In the genomic region with DNA sequence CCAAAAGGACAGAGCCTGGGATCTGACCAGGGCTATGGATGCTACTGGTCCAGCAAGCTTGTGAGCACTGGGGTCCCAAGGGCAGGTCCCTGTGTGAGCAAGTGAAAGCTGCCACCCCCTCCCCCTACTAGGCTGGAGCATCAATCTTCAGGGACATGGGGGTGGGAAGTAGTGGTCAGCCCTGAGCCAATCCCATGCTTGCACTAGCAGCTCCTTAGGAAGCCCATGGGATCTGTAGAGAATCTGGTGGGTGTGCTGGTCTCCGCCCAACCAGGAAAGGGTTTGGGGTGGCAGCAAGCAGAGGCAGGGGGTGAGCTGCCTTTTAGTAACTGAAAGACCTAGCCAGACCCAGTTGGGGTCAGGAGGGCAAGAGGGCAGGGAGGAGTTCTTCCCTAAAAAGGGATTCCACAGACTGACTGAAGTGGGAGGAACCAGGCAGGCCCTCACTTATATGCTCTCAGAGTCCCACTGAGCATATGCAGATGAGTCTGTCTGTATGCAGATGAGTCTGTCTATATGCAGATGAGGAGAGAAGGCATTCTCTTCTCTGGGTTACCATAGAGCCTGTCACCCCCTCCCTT, we compare ENCODE assay signal across 10 mouse cellular contexts. TPM values are rescaled to one million over a fixed set of nuclear protein-coding genes. Genes with fewer than 3 reads are reported as not detected.
DNase-seq lines count a peak whose midpoint lies in the region; ATAC-seq lines count a peak whose summit lies in the region.
"Had no signal": no experiment of that assay in that cellular context is flagged by ENCODE, and none has a peak within 500 bp of the region (broad histone marks: within the 10 kb centered on the region; RNA-seq: fewer than 3 reads in every experiment).

No protein-coding gene starts in this region.

- WGBS in hindbrain, embryonic 10.5 days = 14% methylated on average over 1 of the region's 1 CpGs
- WGBS in neural tube, embryonic 12.5 days = 19% methylated on average over 1 of the region's 1 CpGs
- WGBS in kidney, embryonic 16.5 days = 36% methylated on average over 1 of the region's 1 CpGs

- H3K4me2 ChIP-seq in neural tube, embryonic 12.5 days (replicated peaks) = peak overlapping the region; percentile 38
- H3K4me2 ChIP-seq in kidney, embryonic 16.5 days (replicated peaks; ENCODE audit: low read depth, low read length) = no peak overlapping the region
- H3K4me2 ChIP-seq: embryonic facial prominence, embryonic 15.5 days; heart, embryonic 13.5 days had no signal

- H3K4me1 ChIP-seq in hindbrain, embryonic 10.5 days (replicated peaks) = peaks cover 90% of the 10 kb centered on the region
- peaks cover 88% of the 10 kb centered on the region for H3K4me1 ChIP-seq in neural tube, embryonic 12.5 days
- H3K4me1 ChIP-seq in kidney, embryonic 16.5 days (ENCODE audit: insufficient read depth, low read length) = peaks cover 29% of the 10 kb centered on the region
- H3K4me1 ChIP-seq: embryonic facial prominence, embryonic 15.5 days; heart, embryonic 13.5 days had no signal

- peak overlapping the region; percentile 27; the same call in 1 of the 2 replicates for H3K4me3 ChIP-seq in hindbrain, embryonic 10.5 days
- 0 out of 2 replicates have a peak overlapping the region, but pooled peaks have one; percentile 3 for H3K4me3 ChIP-seq in neural tube, embryonic 12.5 days
- H3K4me3 ChIP-seq in kidney, embryonic 16.5 days (ENCODE audit: low read length) = no peak overlapping the region
- H3K4me3 ChIP-seq: embryonic facial prominence, embryonic 15.5 days; heart, embryonic 13.5 days had no signal

- peak; percentile 81 for ATAC-seq in neural tube, embryonic 12.5 days (ENCODE audit: low FRiP score, low read depth)
- ATAC-seq in kidney, embryonic 16.5 days (ENCODE audit: low FRiP score, low TSS enrichment) = no peak

- DNase-seq in layer of hippocampus, postnatal 25 days (ENCODE audit: extremely low spot score in 1 of 2, low spot score in 1 of 2) = peak; percentile 28 to 35
- DNase-seq in layer of hippocampus, adult 8-10 months (ENCODE audit: low spot score in 2 of 2) = no peak
- DNase-seq in cerebellum, adult 9-11 months = peak; percentile 50
- DNase-seq in hindbrain, embryonic 10.5 days (ENCODE audit: low spot score) = peak; percentile 53
- no peak for DNase-seq in testis, postnatal 14 days (ENCODE audit: low spot score)
- DNase-seq: kidney, adult 18-20 months had no signal

- no peaks in the 10 kb centered on the region for H3K9me3 ChIP-seq in hindbrain, embryonic 10.5 days
- no peaks in the 10 kb centered on the region for H3K9me3 ChIP-seq in neural tube, embryonic 12.5 days
- no peaks in the 10 kb centered on the region for H3K9me3 ChIP-seq in kidney, embryonic 16.5 days (ENCODE audit: low read length)
- H3K9me3 ChIP-seq: embryonic facial prominence, embryonic 15.5 days; heart, embryonic 13.5 days had no signal

- H3K9ac ChIP-seq in neural tube, embryonic 12.5 days = 0 out of 2 replicates have a peak overlapping the region, but pooled peaks have one; percentile 44
- H3K9ac ChIP-seq in kidney, embryonic 16.5 days (replicated peaks; ENCODE audit: low read length) = no peak overlapping the region
- H3K9ac ChIP-seq: embryonic facial prominence, embryonic 15.5 days; heart, embryonic 13.5 days had no signal

- peaks cover 6% of the 10 kb centered on the region; the same call in 1 of the 2 replicates for H3K36me3 ChIP-seq in hindbrain, embryonic 10.5 days
- H3K36me3 ChIP-seq in neural tube, embryonic 12.5 days = peaks cover 28% of the 10 kb centered on the region
- H3K36me3 ChIP-seq in kidney, embryonic 16.5 days (ENCODE audit: insufficient read depth, low read length) = no peaks in the 10 kb centered on the region
- H3K36me3 ChIP-seq: embryonic facial prominence, embryonic 15.5 days; heart, embryonic 13.5 days had no signal

- peaks cover 98% of the 10 kb centered on the region for H3K27me3 ChIP-seq in hindbrain, embryonic 10.5 days (ENCODE audit: insufficient read depth, poor library complexity, severe bottlenecking)
- no peaks in the 10 kb centered on the region for H3K27me3 ChIP-seq in neural tube, embryonic 12.5 days (replicated peaks)
- H3K27me3 ChIP-seq in kidney, embryonic 16.5 days (ENCODE audit: insufficient read depth, low read length) = peaks cover 18% of the 10 kb centered on the region

- peak overlapping the region; percentile 82 for H3K27ac ChIP-seq in hindbrain, embryonic 10.5 days
- H3K27ac ChIP-seq in neural tube, embryonic 12.5 days = peak overlapping the region; percentile 96
- no peak overlapping the region for H3K27ac ChIP-seq in kidney, embryonic 16.5 days (ENCODE audit: low read length)
- H3K27ac ChIP-seq: embryonic facial prominence, embryonic 15.5 days; heart, embryonic 13.5 days had no signal

RNA-seq across cellular contexts. Expression of a gene that starts 23.4 kb away (rescaled TPM):
- total RNA-seq in layer of hippocampus, postnatal 25 days (2021) = not detected
- total RNA-seq in layer of hippocampus, adult 8-10 months (2022) = not detected
- not detected in 2 replicates for polyA plus RNA-seq in hindbrain, embryonic 10.5 days (2016; fragmentation: Nextera tagmentation; extraction: Ambion mirVana)
- 0.32 and 0.79 TPM in 2 replicates for polyA plus RNA-seq in neural tube, embryonic 12.5 days (2016; fragmentation: Nextera tagmentation; extraction: Ambion mirVana)
- 11.5 and 13.5 TPM in 2 replicates for polyA plus RNA-seq in kidney, embryonic 16.5 days (2015; fragmentation: Nextera tagmentation; extraction: Ambion mirVana)

RNA-seq across cellular contexts. Expression of a gene that starts 55.9 kb away (rescaled TPM):
- not detected for total RNA-seq in layer of hippocampus, postnatal 25 days (2021)
- total RNA-seq in layer of hippocampus, adult 8-10 months (2022) = under 1 TPM in 2 of 4 experiments, not detected in 2; 0.45 to 0.54 TPM
- polyA plus RNA-seq in hindbrain, embryonic 10.5 days (2016; fragmentation: Nextera tagmentation; extraction: Ambion mirVana) = not detected in 2 replicates
- 0.27 TPM in 1 of 2 replicates, not detected in the other for polyA plus RNA-seq in neural tube, embryonic 12.5 days (2016; fragmentation: Nextera tagmentation; extraction: Ambion mirVana)
- polyA plus RNA-seq in kidney, embryonic 16.5 days (2015; fragmentation: Nextera tagmentation; extraction: Ambion mirVana) = 0.15 and 2.2 TPM in 2 replicates
- polyA plus RNA-seq: heart, embryonic 13.5 days had no signal

Comparison
In these comparisons a context has a peak if more than half of its experiments do, and no peak if none do; other contexts are left out.
1. DNase-seq: peak in layer of hippocampus, postnatal 25 days (2 of 2), cerebellum, adult 9-11 months (single experiment) and hindbrain, embryonic 10.5 days (single experiment); none in layer of hippocampus, adult 8-10 months (0 of 2) and testis, postnatal 14 days (single experiment).